Mouse (Mus musculus): ENCODE measurements around the gene Arl4d. TPM values are rescaled to one million over a fixed set of nuclear protein-coding genes. Genes with fewer than 3 reads are reported as not detected.
A peak's percentile ranks its signal among the peaks of the same experiment; 100 is the strongest.
"Not testable (repeated sequence)": the region's sequence is repeated elsewhere in the genome, so short reads cannot be mapped to it uniquely, and the experiment has no call there.

The Arl4d gene
- polyA plus RNA-seq, 1 experiment from 2014 or later, result 6.3 TPM

DNA sequence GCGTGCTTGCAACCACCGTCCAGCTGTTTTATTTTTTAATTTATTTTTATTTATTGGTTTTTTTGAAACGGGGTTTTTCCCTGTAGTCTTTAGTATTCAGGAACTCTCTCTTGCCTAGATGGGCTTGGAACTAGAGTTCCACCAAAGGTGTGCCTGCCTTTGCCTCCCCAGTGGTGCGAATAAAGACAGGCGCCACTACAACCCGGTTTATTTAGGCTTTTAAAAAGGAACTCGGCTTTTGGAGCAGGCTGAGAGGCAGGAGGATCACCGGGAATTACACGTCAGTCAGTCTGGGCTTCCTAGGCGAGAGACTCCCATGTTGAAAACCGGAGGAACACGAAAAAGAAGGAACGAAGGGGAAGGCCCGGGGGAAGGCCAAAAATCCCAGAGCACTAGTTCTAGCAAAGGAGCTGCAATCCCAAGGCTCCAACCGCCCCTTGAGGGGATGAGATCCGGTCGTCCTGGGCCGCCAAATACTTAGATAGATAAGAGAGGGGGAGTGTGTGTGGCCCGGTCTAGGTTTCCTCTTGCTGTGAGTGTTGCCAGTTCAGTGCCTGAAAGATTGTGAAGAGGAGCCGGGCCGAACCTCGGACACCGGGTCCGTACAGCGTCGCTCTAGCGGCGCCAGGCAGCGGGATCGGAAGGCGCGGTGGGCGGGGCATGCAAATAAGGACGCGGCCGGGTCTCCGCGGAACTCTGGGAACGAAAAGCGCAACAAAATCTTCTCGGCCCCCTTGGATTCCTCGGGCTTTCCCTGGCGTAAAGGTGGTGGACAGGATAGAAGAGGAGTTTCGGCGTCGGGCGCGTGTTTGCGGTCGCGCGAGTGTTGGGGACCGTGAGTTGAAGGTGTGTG lies 24.3 kb upstream of the Arl4d start:
- Histone ChIP-seq H3K4me2 (replicated peaks; ENCODE audit: low read depth) (peak overlapping the region; percentile 58), H3K9ac (ENCODE audit: low read depth, low read length) (peak overlapping the region; percentile 40; the same call in 1 of the 2 replicates), H3K4me3 (ENCODE audit: low read depth, low read length) (peak overlapping the region; percentile 18; the same call in 1 of the 2 replicates), H3K27ac (ENCODE audit: low read depth, low read length) (peak overlapping the region; percentile 70; the same call in 1 of the 2 replicates)
- TF ChIP-seq CTCF (IDR thresholded peaks at IDR 0.05; ENCODE audit: low read depth), result 0 out of 2 replicates have a peak, but pooled peaks have one; percentile 3
- H3K27me3 ChIP-seq (replicated peaks; ENCODE audit: control insufficient read depth, insufficient read depth, low read length); H3K36me3 ChIP-seq (ENCODE audit: control insufficient read depth, insufficient read depth); H3K4me1 ChIP-seq (replicated peaks; ENCODE audit: control insufficient read depth, insufficient read depth, low read length); H3K9me3 ChIP-seq (ENCODE audit: control insufficient read depth): not testable (repeated sequence)
- ATAC-seq, result peak; percentile 68
- WGBS, result 6% methylated on average over 51 of the region's 53 CpGs

DNA sequence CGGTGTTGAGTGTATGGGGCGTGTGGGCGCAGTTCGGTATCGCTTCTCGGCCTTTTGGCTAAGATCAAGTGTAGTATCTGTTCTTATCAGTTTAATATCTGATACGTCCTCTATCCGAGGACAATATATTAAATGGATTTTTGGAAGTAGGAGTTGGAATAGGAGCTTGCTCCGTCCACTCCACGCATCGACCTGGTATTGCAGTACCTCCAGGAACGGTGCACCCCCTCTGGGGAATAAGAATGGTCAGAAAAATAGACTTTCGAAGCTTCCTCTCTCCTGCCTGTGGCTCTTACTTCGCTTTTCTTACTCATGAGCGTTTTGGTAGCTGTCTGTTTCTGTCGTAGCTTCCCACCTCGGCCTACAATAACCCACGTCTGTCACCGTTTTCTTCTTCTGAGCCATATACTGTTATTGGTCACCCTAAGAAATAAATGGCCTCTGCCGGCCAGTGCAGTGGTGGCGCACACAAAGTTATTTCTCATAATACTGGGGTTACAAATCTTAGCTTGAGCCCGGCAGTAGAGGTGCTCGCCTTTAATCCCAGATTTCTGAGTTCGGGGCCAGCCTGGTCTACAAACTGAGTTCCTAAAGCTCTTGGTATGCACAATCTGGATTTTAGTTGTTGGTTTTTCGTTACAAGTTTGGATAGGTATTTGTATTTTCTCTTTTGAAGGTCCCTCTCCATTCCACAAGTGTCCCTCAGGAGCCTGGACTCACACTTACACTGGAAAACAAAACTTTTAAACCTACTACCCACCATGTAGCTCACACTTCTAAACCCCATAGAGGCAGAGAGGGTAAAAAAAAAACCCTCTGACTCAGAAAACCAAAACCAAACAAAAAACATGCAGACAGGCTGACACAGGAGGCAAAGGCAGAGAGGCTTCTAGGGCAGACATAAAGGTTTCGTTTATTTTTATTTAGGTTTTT lies 23.4 kb upstream of the Arl4d start:
- not testable (repeated sequence) for H3K27me3 ChIP-seq (replicated peaks; ENCODE audit: control insufficient read depth, insufficient read depth, low read length); H3K9me3 ChIP-seq (ENCODE audit: control insufficient read depth); H3K4me3 ChIP-seq (ENCODE audit: low read depth, low read length); H3K36me3 ChIP-seq (ENCODE audit: control insufficient read depth, insufficient read depth); H3K9ac ChIP-seq (ENCODE audit: low read depth, low read length); H3K4me1 ChIP-seq (replicated peaks; ENCODE audit: control insufficient read depth, insufficient read depth, low read length)
- ATAC-seq, result peak; percentile 78
- WGBS, result 5% methylated on average over 14 of the region's 26 CpGs
- Histone ChIP-seq H3K27ac (ENCODE audit: low read depth, low read length) (peak overlapping the region; percentile 70; the same call in 1 of the 2 replicates), H3K4me2 (replicated peaks; ENCODE audit: low read depth) (peak overlapping the region; percentile 58; the same call in 1 of the 2 replicates)

DNA sequence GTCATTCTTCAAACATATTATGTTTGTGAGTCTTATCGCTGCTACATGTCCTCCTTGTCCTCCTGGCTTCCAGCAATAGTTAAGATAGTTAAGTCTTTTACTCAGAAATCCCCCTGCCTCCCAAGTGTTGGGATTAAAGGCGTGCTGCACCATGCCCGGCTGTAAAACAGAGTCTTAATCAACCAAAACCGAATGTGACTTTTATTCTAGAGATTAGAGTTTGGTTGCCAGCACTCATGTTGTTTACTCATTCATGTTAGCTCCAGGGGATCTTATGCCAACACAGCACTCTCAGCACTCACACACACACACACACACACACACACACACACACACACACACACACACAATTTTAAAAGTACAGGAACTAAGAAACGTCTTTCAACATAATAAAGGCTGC lies 22.4 kb upstream of the Arl4d start:
- no peaks in the 10 kb centered on the region for H3K9me3 ChIP-seq (ENCODE audit: control insufficient read depth)
- H3K27me3 ChIP-seq (replicated peaks; ENCODE audit: control insufficient read depth, insufficient read depth, low read length), result no peaks in the 10 kb centered on the region
- no peak overlapping the region for H3K4me2 ChIP-seq (replicated peaks; ENCODE audit: low read depth)
- no peaks in the 10 kb centered on the region for H3K36me3 ChIP-seq (ENCODE audit: control insufficient read depth, insufficient read depth)
- 37% methylated on average over 5 of the region's 5 CpGs for WGBS
- no peak for ATAC-seq
- no peak overlapping the region for H3K27ac ChIP-seq (ENCODE audit: low read depth, low read length)
- no peak overlapping the region for H3K9ac ChIP-seq (ENCODE audit: low read depth, low read length)
- TF ChIP-seq CTCF (IDR thresholded peaks at IDR 0.05; ENCODE audit: low read depth), result no peak
- H3K4me3 ChIP-seq (ENCODE audit: low read depth, low read length), result no peak overlapping the region
- no peaks in the 10 kb centered on the region for H3K4me1 ChIP-seq (replicated peaks; ENCODE audit: control insufficient read depth, insufficient read depth, low read length)

DNA sequence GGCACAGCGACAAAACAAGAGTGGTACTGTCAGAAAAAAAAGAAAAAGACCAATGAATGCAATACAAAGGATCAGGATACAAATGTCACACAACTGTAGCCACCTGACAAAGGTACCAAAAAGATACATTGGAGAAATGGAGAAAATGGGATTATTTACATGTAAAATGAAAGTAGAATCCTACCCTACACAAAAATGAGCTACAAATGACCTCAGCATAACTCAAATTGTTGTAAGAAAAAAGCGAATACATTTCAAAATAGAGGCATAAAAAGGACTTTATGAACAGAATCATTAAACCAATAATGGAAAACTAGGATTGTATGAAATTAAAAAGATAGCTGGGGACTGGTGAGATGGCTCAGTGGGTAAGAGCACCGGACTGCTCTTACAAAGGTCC lies 20.8 kb upstream of the Arl4d start:
- H3K27ac ChIP-seq (ENCODE audit: low read depth, low read length), result no peak overlapping the region
- no peak overlapping the region for H3K4me3 ChIP-seq (ENCODE audit: low read depth, low read length)
- no peaks in the 10 kb centered on the region for H3K4me1 ChIP-seq (replicated peaks; ENCODE audit: control insufficient read depth, insufficient read depth, low read length)
- WGBS, result 57% methylated on average over 3 of the region's 3 CpGs
- no peak overlapping the region for H3K4me2 ChIP-seq (replicated peaks; ENCODE audit: low read depth)
- no peak overlapping the region for H3K9ac ChIP-seq (ENCODE audit: low read depth, low read length)
- H3K36me3 ChIP-seq (ENCODE audit: control insufficient read depth, insufficient read depth), result no peaks in the 10 kb centered on the region
- H3K27me3 ChIP-seq (replicated peaks; ENCODE audit: control insufficient read depth, insufficient read depth, low read length), result no peaks in the 10 kb centered on the region
- H3K9me3 ChIP-seq (ENCODE audit: control insufficient read depth), result no peaks in the 10 kb centered on the region
- TF ChIP-seq CTCF (IDR thresholded peaks at IDR 0.05; ENCODE audit: low read depth), result no peak
- no peak for ATAC-seq

DNA sequence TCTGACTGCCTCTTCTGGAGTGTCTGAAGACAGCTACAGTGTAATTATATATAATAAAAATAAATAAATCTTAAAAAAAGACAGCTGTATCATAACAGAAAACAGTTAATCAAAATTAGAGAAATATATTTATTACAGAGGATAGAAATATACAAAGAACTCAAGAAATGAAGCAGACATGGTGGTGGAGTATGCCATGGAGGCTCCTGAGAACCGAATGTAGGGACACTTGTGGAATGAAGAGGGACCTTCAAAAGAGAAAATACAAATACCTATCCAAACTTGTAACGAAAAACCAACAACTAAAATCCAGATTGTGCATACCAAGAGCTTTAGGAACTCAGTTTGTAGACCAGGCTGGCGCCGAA lies 20.3 kb upstream of the Arl4d start:
- not testable (repeated sequence) for H3K4me1 ChIP-seq (replicated peaks; ENCODE audit: control insufficient read depth, insufficient read depth, low read length); H3K27ac ChIP-seq (ENCODE audit: low read depth, low read length); H3K27me3 ChIP-seq (replicated peaks; ENCODE audit: control insufficient read depth, insufficient read depth, low read length); H3K4me3 ChIP-seq (ENCODE audit: low read depth, low read length); H3K9ac ChIP-seq (ENCODE audit: low read depth, low read length); H3K36me3 ChIP-seq (ENCODE audit: control insufficient read depth, insufficient read depth); H3K9me3 ChIP-seq (ENCODE audit: control insufficient read depth); H3K4me2 ChIP-seq (replicated peaks; ENCODE audit: low read depth); ATAC-seq
- WGBS, result 2% methylated on average over 4 of the region's 4 CpGs
